Mouse (Mus musculus) megakaryocyte, adult 5-6 weeks (primary cell): ENCODE results near the gene S100b. TPM values are rescaled to one million over a fixed set of nuclear protein-coding genes. Genes with fewer than 3 reads are reported as not detected.

Source experiments
- ATAC-seq: 2 replicates; pipeline ENCODE4 v1.8.0; 2016; ENCODE audit warnings: mild to moderate bottlenecking, inconsistent platforms; ENCODE audit not compliant: poor library complexity, severe bottlenecking
- total RNA-seq, 2 experiments: library from RNA; stranded (forward) in 1 of 2; stranded (reverse) in 1 of 2; fragments of 153-499, 151-499 nt in 1 of 2; fragments of 221-1000, 200-1000 nt in 1 of 2; gene quantifications; 2 replicates each; pipeline versions ENCODE4 v1.2.3 to v1.2.4; 2015 to 2017

Gene S100b
- total RNA-seq (2015) (0.14 and 0.47 TPM in 2 replicates), total RNA-seq (2017) (0.11 TPM in 1 of 2 replicates, not detected in the other)

DNA sequence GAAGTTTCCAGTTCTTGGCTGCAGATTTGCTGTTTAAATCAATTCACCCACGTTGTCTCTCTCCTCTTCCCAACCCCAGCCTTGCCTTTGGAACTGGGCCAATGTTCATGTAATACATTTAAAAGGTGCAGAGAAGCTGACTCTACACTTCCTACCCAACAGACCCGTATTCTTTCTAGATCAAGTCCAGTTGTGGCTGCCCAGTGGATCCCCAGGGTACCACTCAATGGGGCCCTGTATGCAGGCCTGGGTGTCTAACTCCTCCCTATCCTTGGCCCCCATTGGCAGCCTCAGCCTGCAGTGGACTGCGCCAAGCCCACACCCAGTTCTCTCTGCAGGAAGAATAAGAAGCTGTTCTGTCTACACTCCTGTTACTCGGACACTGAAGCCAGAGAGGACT is at the start of gene S100b:
Gene S100b (plus strand): TSS at position 318 of the 400 bp plus-strand sequence.
- no peak for ATAC-seq

DNA sequence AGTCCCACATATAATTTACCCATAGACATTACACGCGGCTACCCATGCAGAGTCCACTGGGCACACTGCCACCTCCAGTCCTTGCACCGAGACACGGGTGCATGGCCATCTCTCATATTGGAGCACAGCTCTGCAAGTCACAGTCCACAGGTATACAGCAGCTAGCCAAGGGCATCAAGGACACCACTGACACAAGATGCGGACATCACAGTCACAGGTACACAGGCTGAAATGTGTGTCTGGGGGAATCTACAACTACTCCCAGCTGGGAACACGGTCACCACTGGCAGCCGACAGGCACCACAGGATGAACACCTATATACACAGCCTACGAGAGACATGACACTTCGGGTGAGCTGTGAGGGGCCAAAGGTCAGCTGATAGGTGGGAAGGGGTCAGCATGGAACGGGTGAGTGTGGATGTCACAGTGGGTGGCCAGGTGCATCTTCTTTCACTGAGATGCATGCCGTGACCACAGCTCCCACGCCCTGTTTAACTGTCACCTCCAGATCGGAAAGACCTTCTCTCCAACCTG is 46.3 kb upstream of the S100b start:
- no peak for ATAC-seq

DNA sequence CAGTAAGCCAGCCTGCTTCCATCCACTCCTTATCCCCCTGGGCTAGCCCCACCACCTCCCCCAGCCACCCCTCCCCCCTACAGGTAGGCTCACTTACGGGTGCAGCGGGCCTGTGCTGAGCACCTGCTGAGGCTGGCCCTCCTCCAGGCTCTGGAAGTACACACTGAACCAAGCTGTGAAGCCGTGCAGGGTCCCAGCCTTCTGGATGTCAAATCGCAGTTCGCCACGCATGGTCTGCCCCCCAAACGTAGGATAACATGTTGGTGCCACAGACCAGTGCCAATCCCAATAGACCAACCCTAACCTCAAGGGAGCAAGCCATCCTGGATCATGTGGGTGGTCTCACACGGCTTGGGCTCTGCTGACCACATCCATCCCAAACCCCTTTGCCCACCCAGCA is 44.4 kb upstream of the S100b start:
- ATAC-seq, result no peak

DNA sequence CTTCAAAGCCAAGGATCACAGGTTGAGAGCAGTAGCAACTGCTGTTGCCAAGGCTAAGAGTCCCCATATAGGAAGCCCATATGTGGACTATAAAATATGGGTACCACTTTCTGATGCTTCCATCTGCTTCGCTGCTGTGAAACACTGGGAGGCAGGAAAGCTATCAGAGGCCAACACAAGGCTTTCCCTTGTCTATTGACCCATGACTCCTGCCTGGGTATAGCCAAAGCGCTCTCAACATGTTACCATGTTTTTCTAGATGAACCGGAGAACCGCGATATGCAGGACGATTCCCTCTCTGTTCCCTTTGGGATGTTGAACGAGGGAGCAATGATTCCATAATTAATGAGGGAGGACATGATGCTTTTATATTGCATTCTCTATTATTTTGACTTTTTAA is 42.8 kb upstream of the S100b start:
- ATAC-seq, result no peak

DNA sequence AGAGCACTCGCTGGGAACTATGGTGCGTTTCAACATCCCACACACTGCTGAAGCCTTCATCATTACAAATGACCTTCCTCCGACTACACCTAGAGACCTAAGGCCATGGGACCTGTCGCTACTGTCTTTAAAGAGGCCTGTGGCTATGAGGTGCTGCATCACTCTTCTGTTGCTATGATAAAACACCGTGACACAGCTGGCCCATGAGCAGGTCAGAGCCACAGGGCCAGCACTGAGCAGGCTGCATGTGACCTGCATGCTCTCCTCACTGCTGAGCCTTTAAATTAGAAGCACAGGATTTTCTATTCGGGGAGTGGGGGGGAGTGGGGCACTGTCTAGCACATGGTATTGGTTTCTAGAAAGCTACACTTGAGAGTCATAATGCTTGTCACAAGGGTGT is 41.5 kb upstream of the S100b start:
- ATAC-seq, result no peak

DNA sequence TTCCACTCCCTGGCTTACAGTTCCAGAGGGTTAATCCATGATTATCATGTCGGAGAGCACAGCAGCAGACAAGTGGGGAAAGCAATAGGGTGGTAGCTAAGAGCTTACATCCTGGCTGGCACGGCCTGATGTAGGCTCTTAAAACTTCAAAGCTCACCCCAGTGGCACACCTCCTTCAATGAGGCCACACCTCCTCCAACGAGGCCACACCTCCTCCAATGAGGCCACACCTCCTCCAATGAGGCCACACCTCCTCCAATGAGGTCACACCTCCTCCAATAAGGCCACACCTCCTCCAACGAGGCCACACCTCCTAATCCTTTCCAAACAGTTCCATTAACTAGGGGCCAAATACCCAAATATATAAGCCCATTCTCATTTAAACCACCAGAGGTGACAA is 39.5 kb upstream of the S100b start:
- no peak for ATAC-seq

DNA sequence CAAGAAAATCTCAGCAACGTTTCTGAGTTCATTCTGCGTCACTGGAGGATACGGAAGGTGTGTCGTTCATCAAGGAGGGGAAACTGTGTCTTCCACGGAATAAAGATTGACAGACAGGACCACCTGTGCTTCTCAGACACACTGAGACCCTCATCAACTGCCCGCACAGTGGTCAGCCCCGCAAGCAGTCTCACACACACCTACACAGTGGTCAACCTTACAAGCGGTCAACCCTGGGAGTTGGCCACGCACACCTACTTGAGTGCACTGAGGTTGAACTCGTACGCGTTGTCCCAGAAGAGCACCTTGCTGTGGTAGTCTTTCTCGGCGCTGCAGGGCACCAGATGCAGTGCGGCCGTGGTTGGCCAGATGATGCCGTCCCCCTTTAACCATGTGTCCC is 36.6 kb upstream of the S100b start:
- no peak for ATAC-seq

DNA sequence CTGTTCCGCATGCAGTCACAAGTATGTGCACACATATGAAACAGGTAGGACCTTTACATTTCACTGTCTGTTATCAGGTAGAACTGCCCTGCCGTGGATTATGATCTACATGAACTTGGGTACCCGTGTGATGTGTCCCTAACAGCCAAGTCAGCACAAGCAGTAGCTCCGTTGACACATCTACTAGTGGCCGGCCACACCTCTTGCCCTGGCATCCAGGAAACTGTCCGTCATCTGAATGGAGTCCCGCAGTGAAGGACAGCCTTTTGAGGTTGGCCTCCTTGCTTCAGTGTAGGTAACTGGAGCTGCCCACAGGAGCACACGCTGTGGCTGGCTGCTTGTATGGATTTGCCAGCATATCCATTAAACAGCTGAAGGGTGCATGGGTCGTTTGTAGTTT is 35.4 kb upstream of the S100b start:
- ATAC-seq, result no peak

DNA sequence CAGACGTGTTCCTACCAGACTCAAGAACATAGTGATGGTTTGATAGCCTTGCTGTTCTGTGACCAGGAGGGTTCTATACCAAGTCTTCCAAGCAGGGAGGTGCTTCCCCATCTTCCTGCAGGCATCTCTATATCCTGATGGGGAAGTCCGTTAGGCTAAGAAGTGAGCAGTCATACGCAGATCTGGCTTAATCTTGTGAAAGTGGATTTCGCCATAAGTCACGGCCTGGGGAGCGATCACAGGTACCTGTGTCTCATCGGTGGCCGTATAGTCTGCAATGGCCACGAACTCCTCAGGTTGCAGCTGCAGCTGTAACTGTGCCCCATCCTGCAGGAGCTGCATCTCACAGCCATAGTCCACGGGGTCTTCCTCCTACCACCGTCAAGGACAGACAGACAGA is 27.7 kb upstream of the S100b start:
- 0 out of 2 replicates have a peak, but pooled peaks have one; percentile 27 for ATAC-seq

DNA sequence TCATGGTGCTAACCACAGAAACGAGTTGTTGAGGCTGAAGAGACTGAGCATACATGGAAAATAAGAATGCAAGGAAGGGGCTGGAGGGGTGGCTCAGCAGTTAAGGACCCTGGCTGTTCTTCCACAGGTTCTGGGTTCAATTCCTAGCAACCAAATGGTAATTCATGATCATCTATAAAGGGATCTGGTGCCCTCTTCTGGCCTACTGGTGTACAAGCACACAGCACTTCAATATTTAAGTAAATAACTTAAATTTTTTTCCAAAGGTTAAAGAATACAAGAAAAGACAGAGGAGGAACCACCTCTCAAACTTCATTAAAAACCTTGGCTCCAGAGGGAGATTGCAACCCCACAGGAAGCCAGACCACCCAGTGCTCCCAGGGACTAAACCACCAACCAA is 24.0 kb upstream of the S100b start:
- no peak for ATAC-seq

DNA sequence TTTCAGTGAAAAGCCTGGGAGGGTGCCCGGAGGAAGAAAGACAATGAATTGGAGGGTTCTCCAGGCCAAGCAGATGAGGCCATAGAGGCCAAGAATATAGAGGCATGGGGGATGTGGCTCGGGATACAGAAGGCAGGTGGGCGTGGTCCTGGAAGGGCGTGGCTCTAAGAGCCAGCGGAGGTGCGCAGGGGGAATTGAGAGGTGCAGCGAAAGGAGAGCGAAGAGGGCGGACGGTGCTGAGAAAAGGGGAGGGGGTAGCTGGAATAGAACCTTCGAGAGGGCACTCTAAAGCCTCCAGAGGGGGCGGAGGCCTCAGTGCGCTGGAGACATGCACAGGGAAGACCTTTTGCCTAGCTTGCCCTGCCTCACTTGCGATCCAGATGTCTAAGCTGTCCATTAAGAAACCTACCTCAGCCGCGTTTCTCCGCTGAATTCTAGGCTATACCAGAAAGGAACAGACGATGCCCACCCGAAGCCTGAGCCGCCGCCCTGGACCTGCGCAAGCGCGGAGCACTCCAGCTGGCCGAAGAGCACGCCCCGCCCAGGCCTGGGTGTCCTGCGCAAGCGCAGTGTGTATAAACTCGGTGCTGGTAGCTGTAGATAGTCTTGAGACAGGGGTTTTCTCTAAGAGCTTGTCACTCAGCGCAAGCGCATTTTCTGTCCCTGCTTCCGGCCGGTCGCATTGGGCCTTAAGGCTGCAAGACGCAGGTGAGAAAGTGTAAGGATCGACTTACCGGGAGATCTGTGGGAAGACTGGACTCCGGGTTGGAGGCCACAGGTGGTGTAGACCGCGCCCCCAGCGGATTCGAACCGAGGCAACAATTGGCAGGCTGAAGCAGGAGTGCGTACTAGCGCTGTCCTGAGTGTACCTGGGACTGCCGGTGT is 16.1 kb upstream of the S100b start, which contains the start of gene Prmt2:
Gene Prmt2 (minus strand): TSS at position 525 of the 885 bp plus-strand sequence.
- peak; percentile 94 for ATAC-seq

DNA sequence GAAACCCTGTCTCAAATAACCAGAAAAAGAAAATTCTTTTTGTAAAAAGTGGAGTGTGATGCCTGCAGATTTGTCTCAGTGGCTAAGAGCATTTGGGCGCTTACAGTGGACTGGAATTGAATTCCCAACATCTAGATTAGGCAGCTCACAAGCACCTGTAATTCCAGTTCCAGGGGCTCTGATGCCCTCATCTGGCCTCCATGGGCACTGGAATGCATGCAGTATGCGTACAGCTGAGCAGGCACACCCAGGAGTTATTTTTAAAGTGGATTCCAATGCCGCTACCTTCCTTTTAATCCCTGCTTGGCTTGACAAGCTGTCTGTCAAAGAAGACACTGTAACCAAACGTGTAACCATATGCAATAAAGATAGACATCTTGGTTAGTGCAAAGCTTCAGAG is 14.3 kb upstream of the S100b start:
- no peak for ATAC-seq

DNA sequence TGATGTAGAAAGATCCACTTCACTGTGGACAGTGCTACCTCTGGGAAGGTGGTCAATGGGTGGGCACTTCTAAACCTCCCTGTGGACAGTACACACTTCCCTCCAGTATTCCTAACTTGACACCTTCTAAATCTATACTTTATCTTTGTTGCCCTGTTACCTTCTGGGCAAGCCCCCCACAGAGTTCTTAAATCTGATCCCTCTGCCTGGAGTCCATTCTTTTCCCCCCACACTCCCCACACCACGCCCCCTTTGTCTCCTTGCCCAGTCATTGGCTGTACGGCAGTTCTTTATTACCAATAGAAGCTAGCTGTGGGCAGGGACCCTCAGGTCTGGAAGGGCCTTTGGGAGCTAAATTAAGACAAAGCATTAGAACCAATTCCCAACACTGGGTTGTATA is 8.5 kb upstream of the S100b start:
- no peak for ATAC-seq

DNA sequence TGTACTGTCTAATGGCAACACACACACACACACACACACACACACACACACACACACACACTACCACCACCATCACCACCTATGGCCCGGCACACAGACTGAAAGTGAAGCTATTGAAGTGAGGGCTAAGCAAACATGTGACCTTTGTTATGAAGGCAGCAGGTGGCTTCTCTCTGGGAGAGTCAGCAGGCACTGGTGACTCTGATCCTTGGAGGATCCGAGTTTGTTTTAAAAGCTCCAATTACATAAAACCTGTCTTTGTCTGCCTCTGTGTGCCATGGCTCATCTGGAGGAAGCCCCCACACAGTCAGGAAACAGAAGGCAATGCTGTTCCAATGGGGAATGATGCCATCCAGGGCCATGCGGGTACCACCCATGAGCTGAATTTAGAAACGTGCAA is 7.1 kb upstream of the S100b start:
- no peak for ATAC-seq

DNA sequence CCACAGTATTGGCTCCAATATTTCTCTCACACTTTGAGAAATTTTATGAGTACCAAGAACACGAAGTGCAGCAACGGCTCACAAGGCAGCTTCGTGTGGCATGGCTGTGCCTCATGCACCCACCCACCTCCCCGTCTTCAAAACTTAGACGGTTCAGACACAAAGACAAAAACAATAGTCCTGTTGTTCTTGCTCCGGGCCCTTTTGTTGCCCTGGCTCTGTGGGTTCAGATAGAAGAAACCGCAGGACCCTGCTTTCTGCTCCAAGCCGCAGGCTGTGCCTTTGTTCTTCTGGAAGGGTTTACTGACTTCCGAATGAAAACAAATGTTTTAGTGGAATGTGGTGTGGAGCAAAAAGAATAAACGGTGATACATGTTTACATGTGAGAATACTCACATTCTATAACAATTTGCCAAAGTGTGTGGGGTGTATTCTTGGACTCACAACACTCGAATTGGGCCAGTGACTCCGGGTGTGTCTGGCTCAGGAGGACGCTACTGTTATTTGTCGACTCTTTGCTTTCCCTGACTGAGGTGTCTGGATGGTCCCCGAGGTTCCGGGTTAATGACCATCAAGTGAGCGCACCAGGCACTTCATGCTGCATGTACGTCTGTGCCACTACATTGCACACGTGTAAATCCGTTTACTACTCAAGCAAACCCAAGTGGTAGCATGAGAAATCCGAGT is 5.5 kb upstream of the S100b start:
- ATAC-seq, result no peak

DNA sequence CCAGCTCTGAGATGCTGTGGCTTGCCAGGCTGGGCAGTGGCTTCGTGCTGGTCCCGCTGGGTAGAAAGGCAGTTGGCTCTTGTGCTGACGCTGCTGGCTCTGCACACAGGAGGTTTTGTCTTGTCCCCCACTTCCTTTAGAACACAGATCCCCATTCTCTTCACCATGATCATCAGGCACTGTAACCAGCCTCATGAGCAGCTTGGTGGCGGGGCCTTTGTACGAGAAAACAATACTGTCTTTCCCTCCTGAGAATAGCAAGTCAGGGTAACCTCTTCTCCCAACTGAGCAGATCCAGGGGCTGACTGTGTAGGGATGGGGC is 5.0 kb upstream of the S100b start:
- ATAC-seq, result no peak

DNA sequence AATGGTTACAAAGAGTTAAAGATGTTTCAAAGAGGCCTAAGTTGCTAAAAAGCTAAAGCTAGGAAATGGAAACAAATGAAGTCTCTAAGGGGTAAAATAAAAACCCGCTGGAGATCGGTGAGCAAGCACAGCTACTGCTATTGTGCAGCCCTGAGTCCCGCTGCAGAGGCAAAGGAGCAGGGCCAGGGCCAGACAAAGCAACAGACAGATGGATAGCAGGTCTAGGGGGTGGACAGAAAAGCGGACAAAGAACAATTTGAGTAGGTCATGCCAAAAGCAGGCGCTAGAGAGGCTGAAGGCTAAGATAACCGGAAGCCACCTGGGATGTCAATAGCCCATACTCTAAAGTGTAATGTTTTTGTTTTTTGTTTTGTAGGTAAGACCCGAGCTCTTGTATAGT is 2.8 kb upstream of the S100b start:
- no peak for ATAC-seq

DNA sequence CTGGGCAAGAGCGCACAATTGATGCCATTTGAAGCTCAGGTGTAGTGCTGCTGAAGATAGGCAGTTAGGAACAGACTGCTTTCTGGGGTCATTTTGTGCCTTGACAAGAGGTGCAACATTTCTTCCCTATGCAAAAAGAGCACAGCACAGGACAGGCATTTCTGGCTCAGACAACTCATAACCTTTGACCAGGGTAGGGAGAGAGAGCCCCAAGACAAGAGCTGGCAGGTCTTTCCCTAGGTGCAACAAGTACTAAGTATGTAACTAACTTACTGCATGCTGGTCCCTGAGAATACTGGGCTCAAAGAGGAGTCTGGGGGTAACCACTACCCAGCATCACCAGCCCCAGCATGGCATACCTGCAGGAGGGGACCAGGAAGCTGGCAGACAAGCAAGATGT is 574 bp upstream of the S100b start:
- no peak for ATAC-seq

DNA sequence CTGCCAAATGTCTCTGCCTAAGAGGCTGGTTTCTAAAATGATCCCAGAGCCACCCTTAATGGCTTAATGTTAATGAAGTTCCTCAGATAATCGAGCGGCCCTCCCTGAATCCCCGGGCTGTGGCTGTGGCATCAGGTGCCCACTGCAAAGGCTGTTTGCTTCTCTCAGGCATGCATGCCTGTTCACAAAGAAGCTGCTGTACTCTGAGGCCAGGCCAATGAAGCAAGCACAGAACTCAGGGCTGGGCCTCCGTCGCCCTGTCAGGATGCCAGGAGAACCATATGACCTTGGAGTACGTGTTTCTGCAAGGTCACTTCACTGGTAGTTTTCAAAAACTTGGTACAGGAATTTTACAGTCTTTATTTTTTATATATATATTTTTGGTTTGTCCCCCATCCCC is 2.0 kb downstream of the S100b start:
- ATAC-seq, result no peak

DNA sequence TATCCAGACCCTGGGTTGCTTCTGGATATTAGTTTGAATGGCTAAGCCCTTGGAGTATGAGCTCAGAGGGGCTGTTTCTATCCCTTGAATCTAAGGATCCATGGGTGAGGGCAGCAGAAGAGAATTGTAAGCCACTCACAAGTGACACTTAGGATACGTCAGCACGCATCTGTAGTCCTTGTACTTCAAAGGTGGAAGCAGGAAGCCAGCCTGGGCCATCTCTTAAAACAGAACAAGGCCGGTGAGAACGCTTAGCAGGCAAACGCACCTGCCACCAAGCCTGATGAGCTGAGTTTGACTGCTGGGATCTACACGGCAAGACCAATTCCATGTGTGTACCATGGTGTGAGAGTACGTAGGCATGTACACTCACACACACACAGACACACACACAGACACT is 3.6 kb downstream of the S100b start:
- no peak for ATAC-seq

DNA sequence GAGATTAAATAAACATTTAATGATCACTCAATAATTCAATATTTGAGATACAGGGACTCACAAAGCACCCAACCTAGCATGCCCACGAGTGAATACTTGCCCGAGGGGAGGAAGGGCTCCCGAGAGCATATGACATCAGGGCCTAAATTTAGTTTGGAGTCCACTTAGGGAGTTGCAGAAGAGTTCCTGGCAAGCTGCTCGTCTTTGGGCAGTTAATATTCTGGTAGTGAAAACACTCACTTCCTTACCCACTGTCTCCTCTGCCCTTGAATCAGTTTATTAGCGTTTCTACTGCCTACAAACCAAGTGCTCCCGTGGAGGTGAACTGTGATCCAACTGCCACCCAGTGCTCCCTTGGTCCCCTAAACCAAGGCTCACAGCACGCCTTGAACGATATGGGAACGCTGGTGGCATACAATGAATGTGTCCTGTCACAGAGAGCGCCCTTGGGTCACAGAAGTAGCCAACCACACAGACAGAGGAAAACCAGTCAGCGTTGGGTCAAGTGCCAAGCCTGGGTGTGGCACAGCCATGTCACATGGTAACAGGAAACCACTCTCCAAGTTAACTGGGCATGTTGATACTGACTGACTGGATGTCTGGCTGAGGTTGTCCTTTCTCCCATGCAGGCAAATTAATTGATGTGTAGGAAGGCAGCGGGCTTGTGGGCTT is 4.2 kb downstream of the S100b start:
- peak; percentile 88 for ATAC-seq
